Mouse (Mus musculus): ENCODE results near the gene 1810062G17Rik. TPM values are rescaled to one million over a fixed set of nuclear protein-coding genes. Genes with fewer than 3 reads are reported as not detected.

1810062G17Rik gene
- polyA plus RNA-seq, 2 experiments: 2.0 TPM

DNA sequence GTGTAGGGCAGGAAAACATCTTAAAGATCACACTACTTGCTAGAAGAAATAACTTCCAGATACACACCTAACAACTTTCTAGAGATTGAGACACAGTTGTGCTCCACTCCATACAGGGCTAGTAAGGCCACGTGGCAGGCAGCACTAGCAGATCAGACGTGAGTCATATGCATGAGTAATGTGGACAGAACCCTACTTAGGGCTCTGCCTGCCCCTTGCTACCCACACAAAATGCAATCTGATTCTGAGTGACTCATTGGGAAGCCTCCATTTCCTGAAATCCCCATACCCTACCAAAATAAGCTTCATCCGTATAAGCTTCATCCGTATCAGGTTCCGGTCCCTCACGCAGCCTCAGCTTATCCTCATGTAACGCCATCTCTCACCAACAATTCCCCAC is 8.1 kb upstream of the 1810062G17Rik start:
- H3K27ac ChIP-seq (replicated peaks; ENCODE audit: low read depth, low read length): no peak overlapping the region
- peaks cover 3% of the 10 kb centered on the region; the same call in 1 of the 2 replicates for H3K4me1 ChIP-seq (ENCODE audit: control insufficient read depth, insufficient read depth, low read length)
- H3K9ac ChIP-seq (ENCODE audit: low read depth, low read length, severe bottlenecking): no peak overlapping the region
- DNase-seq (ENCODE audit: low spot score) (no peak), ATAC-seq (ENCODE audit: low FRiP score, low read depth) (no peak)
- H3K9me3 ChIP-seq (ENCODE audit: control insufficient read depth, low read length): no peaks in the 10 kb centered on the region
- no peak overlapping the region for H3K4me3 ChIP-seq (replicated peaks; ENCODE audit: low read length)
- H3K4me2 ChIP-seq (replicated peaks; ENCODE audit: low read depth, low read length, severe bottlenecking): no peak overlapping the region
- WGBS: 86% methylated on average over 7 of the region's 7 CpGs
- H3K36me3 ChIP-seq (ENCODE audit: control insufficient read depth, insufficient read depth, low read length): peaks cover 9% of the 10 kb centered on the region
- no peak for TF ChIP-seq POLR2A (IDR thresholded peaks at IDR 0.05; ENCODE audit: borderline replicate concordance, extremely low read depth, insufficient read depth, insufficient read length)
- H3K27me3 ChIP-seq (ENCODE audit: control insufficient read depth, insufficient read depth, low read length): no peaks in the 10 kb centered on the region

DNA sequence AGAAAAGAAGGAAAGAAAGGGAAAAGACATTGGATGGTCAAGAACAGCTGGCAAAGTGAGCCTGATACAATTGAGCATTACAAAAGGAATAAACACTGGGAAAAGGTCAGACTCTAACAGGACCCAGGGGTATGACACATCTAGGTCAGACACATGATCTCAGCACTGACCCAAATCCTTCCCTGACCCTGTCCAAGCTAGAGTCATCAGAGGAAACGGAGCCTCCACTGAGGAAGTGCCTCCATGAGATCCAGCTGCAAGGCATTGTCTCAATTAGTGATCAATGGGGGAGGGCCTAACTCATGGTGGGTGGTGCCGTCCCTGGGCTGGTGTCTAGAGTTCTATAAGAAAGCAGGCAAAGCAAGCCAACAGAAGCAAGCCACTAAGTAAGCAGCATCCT is 6.9 kb upstream of the 1810062G17Rik start:
- Histone ChIP-seq H3K9ac (ENCODE audit: low read depth, low read length, severe bottlenecking) (no peak overlapping the region), H3K27me3 (ENCODE audit: control insufficient read depth, insufficient read depth, low read length) (no peaks in the 10 kb centered on the region), H3K4me3 (replicated peaks; ENCODE audit: low read length) (no peak overlapping the region), H3K27ac (replicated peaks; ENCODE audit: low read depth, low read length) (no peak overlapping the region), H3K9me3 (ENCODE audit: control insufficient read depth, low read length) (no peaks in the 10 kb centered on the region), H3K36me3 (ENCODE audit: control insufficient read depth, insufficient read depth, low read length) (peaks cover 6% of the 10 kb centered on the region), H3K4me2 (replicated peaks; ENCODE audit: low read depth, low read length, severe bottlenecking) (no peak overlapping the region), H3K4me1 (ENCODE audit: control insufficient read depth, insufficient read depth, low read length) (peaks cover 3% of the 10 kb centered on the region; the same call in 1 of the 2 replicates)
- DNase-seq (ENCODE audit: low spot score) (no peak), ATAC-seq (ENCODE audit: low FRiP score, low read depth) (no peak)
- 46% methylated on average over 2 of the region's 2 CpGs for whole genome bisulfite sequencing
- TF ChIP-seq POLR2A (IDR thresholded peaks at IDR 0.05; ENCODE audit: borderline replicate concordance, extremely low read depth, insufficient read depth, insufficient read length): no peak

- Histone ChIP-seq H3K36me3 (ENCODE audit: control insufficient read depth, insufficient read depth, low read length) (no peaks in the 10 kb centered on the region), H3K27ac (replicated peaks; ENCODE audit: low read depth, low read length) (no peak overlapping the region), H3K4me3 (replicated peaks; ENCODE audit: low read length) (no peak overlapping the region), H3K9me3 (ENCODE audit: control insufficient read depth, low read length) (no peaks in the 10 kb centered on the region), H3K9ac (ENCODE audit: low read depth, low read length, severe bottlenecking) (no peak overlapping the region), H3K4me1 (ENCODE audit: control insufficient read depth, insufficient read depth, low read length) (peaks cover 11% of the 10 kb centered on the region; the same call in 1 of the 2 replicates), H3K4me2 (replicated peaks; ENCODE audit: low read depth, low read length, severe bottlenecking) (no peak overlapping the region), H3K27me3 (ENCODE audit: control insufficient read depth, insufficient read depth, low read length) (no peaks in the 10 kb centered on the region)
- TF ChIP-seq POLR2A (IDR thresholded peaks at IDR 0.05; ENCODE audit: borderline replicate concordance, extremely low read depth, insufficient read depth, insufficient read length): no peak
- 71% methylated on average over 4 of the region's 4 CpGs for WGBS
- DNase-seq (ENCODE audit: low spot score) (no peak), ATAC-seq (ENCODE audit: low FRiP score, low read depth) (no peak)
Observed at GRCm38 (mm10) chr3:36471856-36472255, 3.9 kb upstream of the 1810062G17Rik start.

DNA sequence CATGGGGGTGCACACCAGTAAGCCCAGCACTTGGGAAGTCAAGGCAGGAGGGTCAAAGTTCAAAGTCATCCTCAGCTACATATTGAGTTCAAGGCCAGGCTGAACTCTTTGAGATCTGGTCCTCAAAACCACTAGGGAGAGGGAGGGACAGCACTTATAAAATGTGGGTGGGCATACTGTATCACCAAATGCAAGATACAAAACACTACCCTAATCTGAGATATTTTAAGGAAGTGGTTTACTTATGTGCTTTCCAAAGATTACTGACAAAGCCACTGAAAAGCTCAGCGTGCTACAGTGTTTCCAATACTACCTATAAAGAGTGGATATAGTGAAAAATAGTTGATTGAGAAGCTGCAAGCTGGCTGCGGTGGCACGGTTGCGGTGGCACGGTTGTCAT is 2.5 kb upstream of the 1810062G17Rik start:
- H3K4me3 ChIP-seq (replicated peaks; ENCODE audit: low read length): no peak overlapping the region
- no peak overlapping the region for H3K4me2 ChIP-seq (replicated peaks; ENCODE audit: low read depth, low read length, severe bottlenecking)
- TF ChIP-seq POLR2A (IDR thresholded peaks at IDR 0.05; ENCODE audit: borderline replicate concordance, extremely low read depth, insufficient read depth, insufficient read length): no peak
- ATAC-seq (ENCODE audit: low FRiP score, low read depth) (no peak), DNase-seq (ENCODE audit: low spot score) (no peak)
- no peaks in the 10 kb centered on the region for H3K9me3 ChIP-seq (ENCODE audit: control insufficient read depth, low read length)
- no peak overlapping the region for H3K27ac ChIP-seq (replicated peaks; ENCODE audit: low read depth, low read length)
- no peaks in the 10 kb centered on the region for H3K27me3 ChIP-seq (ENCODE audit: control insufficient read depth, insufficient read depth, low read length)
- no peak overlapping the region for H3K9ac ChIP-seq (ENCODE audit: low read depth, low read length, severe bottlenecking)
- WGBS: 96% methylated on average over 5 of the region's 5 CpGs
- peaks cover 13% of the 10 kb centered on the region; the same call in 1 of the 2 replicates for H3K4me1 ChIP-seq (ENCODE audit: control insufficient read depth, insufficient read depth, low read length)
- no peaks in the 10 kb centered on the region for H3K36me3 ChIP-seq (ENCODE audit: control insufficient read depth, insufficient read depth, low read length)

- 0 out of 2 replicates have a peak overlapping the region, but pooled peaks have one; percentile 92 for H3K27ac ChIP-seq (replicated peaks; ENCODE audit: low read depth, low read length)
- H3K4me2 ChIP-seq (replicated peaks; ENCODE audit: low read depth, low read length, severe bottlenecking): peak overlapping the region; percentile 89
Observed at GRCm38 (mm10) chr3:36474421-36474820, 1.3 kb upstream of the 1810062G17Rik start.

More at GRCm38 (mm10) chr3:36474421-36474820, 1.3 kb upstream of the 1810062G17Rik start:
- DNase-seq (ENCODE audit: low spot score) (no peak), ATAC-seq (ENCODE audit: low FRiP score, low read depth) (no peak)
- peaks cover 13% of the 10 kb centered on the region; the same call in 1 of the 2 replicates for H3K4me1 ChIP-seq (ENCODE audit: control insufficient read depth, insufficient read depth, low read length)
- no peaks in the 10 kb centered on the region for H3K27me3 ChIP-seq (ENCODE audit: control insufficient read depth, insufficient read depth, low read length)
- H3K9me3 ChIP-seq (ENCODE audit: control insufficient read depth, low read length): no peaks in the 10 kb centered on the region
- no peak overlapping the region for H3K9ac ChIP-seq (ENCODE audit: low read depth, low read length, severe bottlenecking)
- TF ChIP-seq POLR2A (IDR thresholded peaks at IDR 0.05; ENCODE audit: borderline replicate concordance, extremely low read depth, insufficient read depth, insufficient read length): no peak
- H3K36me3 ChIP-seq (ENCODE audit: control insufficient read depth, insufficient read depth, low read length): no peaks in the 10 kb centered on the region
- H3K4me3 ChIP-seq (replicated peaks; ENCODE audit: low read length): peak overlapping the region; percentile 77
- 77% methylated on average over 5 of the region's 5 CpGs for WGBS

Measured in limb, embryonic 14.5 days (tissue).